9 mouse cellular contexts compared by ENCODE assay signal in the genomic region with DNA sequence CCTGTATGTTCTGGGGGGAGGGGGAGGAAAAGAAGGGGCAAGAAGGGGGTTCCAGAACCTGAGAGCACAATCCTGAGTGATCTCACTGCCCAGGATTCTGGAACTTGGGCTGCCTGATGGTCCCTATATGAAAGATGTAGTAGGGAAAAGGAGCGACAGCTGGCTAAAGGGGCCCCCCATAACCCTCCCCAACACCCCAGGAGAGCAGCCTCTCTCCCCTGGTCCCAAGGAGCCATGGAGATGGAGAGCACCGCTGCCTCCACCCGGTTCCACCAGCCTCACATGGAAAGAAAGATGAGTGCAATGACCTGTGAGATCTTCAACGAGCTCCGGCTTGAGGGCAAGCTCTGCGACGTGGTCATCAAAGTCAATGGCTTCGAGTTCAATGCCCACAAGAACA. TPM values are rescaled to one million over a fixed set of nuclear protein-coding genes. Genes with fewer than 3 reads are reported as not detected.
DNase-seq lines count a peak whose midpoint lies in the region; ATAC-seq and TF ChIP-seq lines count a peak whose summit lies in the region.
"Had no signal": no experiment of that assay in that cellular context is flagged by ENCODE, and none has a peak within 500 bp of the region (broad histone marks: within the 10 kb centered on the region; RNA-seq: fewer than 3 reads in every experiment).

A gene (minus strand): TSS at position 12 of the 400 bp plus-strand sequence.
A gene (plus strand): TSS at position 121 of the 400 bp plus-strand sequence.

- H3K4me3 ChIP-seq in heart, adult 2 months = peak within 1 kb of the TSS; percentile 67
- peak within 1 kb of the TSS; percentile 57 to 84 (median 71) for H3K4me3 ChIP-seq in CH12.LX (replicated peaks in 1 of 3; ENCODE audit: low read depth in 2 of 3, low read length in 2 of 3, poor library complexity in 1 of 3)
- peak within 1 kb of the TSS; percentile 89 for H3K4me3 ChIP-seq in forebrain, embryonic 16.5 days (replicated peaks; ENCODE audit: low read length)
- peak within 1 kb of the TSS; percentile 68 for H3K4me3 ChIP-seq in liver, embryonic 15.5 days (replicated peaks)

- peak within 1 kb of the TSS; percentile 69 for H3K27ac ChIP-seq in heart, adult 2 months
- H3K27ac ChIP-seq in CH12.LX (ENCODE audit: insufficient read depth, low read depth) = no peak within 1 kb of the TSS
- peak within 1 kb of the TSS; percentile 56; the same call in 1 of the 2 replicates for H3K27ac ChIP-seq in forebrain, embryonic 16.5 days (ENCODE audit: low read length)
- no peak within 1 kb of the TSS for H3K27ac ChIP-seq in liver, embryonic 15.5 days (replicated peaks)

- TF ChIP-seq EP300 in heart, adult 2 months (IDR thresholded peaks at IDR 0.05; ENCODE audit: insufficient read depth, low read depth, low read length) = no peak
- no peak for TF ChIP-seq EP300 in CH12.LX (IDR thresholded peaks at IDR 0.05; ENCODE audit: low read length)

- TF ChIP-seq RAD21 in CH12.LX (IDR thresholded peaks at IDR 0.05; ENCODE audit: low read depth, low read length) = no peak

- H3K27me3 ChIP-seq in heart, adult 2 months (ENCODE audit: control insufficient read depth, insufficient read depth, low read length) = no peaks in the 10 kb centered on the region
- H3K27me3 ChIP-seq in CH12.LX (replicated peaks) = no peaks in the 10 kb centered on the region
- no peaks in the 10 kb centered on the region for H3K27me3 ChIP-seq in forebrain, embryonic 16.5 days (replicated peaks; ENCODE audit: control insufficient read depth, insufficient read depth, low read length)
- no peaks in the 10 kb centered on the region; the same call in 1 of the 2 replicates for H3K27me3 ChIP-seq in liver, embryonic 15.5 days

- intact Hi-C loops in heart, adult 2 months (cut with DNase I) = loop anchor here (1.0 to 10.0 kb wide), 2 partner anchors 31 to 1743 kb away; a partner anchor contains a TSS
- intact Hi-C loops in gastrocnemius, postnatal 36 days (cut with DNase I) = no loop called here

- in situ Hi-C loops in CH12.LX (cut with MboI; ENCODE audit: low pct_ligation_motif_present, low pct_unique_long_range_greater_than_20kb, low sequenced_read_pairs) = no loop called here

- TF ChIP-seq CTCF in heart, adult 2 months (IDR thresholded peaks at IDR 0.05) = no peak
- no peak for TF ChIP-seq CTCF in CH12.LX (conservative IDR thresholded peaks at IDR 0.05 in 1 of 2, IDR thresholded peaks at IDR 0.05 in 1 of 2; ENCODE audit: low read depth in 2 of 2, low read length in 2 of 2)

- dilution Hi-C loops in CH12.LX (cut with MboI; ENCODE audit: extremely low pct_ligation_motif_present, extremely low pct_unique_long_range_greater_than_20kb, low sequenced_read_pairs) = no loop called here

- H3K36me3 ChIP-seq in heart, adult 2 months (ENCODE audit: control insufficient read depth, insufficient read depth, low read length) = no peaks in the 10 kb centered on the region
- H3K36me3 ChIP-seq in CH12.LX (replicated peaks in 1 of 2; ENCODE audit: control insufficient read depth in 1 of 2, insufficient read depth in 1 of 2, low read length in 1 of 2) = peaks cover 4 to 21% of the 10 kb centered on the region in 2 experiments
- H3K36me3 ChIP-seq in forebrain, embryonic 16.5 days (ENCODE audit: control insufficient read depth, insufficient read depth) = no peaks in the 10 kb centered on the region
- no peaks in the 10 kb centered on the region for H3K36me3 ChIP-seq in liver, embryonic 15.5 days (replicated peaks)

- H3K79me2 ChIP-seq in heart, adult 2 months (replicated peaks; ENCODE audit: control insufficient read depth, insufficient read depth, low read length) = 0 out of 2 replicates have a peak, but pooled peaks cover 2% of the 10 kb centered on the region
- H3K79me2 ChIP-seq in CH12.LX (replicated peaks; ENCODE audit: control insufficient read depth, extremely low read depth, insufficient read depth, poor library complexity, severe bottlenecking) = no peaks in the 10 kb centered on the region

- H3K4me2 ChIP-seq in CH12.LX (ENCODE audit: insufficient read depth, low read depth, poor library complexity, severe bottlenecking) = peak within 1 kb of the TSS; percentile 65
- H3K4me2 ChIP-seq in forebrain, embryonic 16.5 days (ENCODE audit: low read length) = peak within 1 kb of the TSS; percentile 78
- peak within 1 kb of the TSS; percentile 92 for H3K4me2 ChIP-seq in liver, embryonic 15.5 days

- H3K4me1 ChIP-seq in heart, adult 2 months (ENCODE audit: control insufficient read depth, insufficient read depth, low read length) = peaks cover 2% of the 10 kb centered on the region; the same call in 1 of the 2 replicates
- peaks cover 12 to 24% of the 10 kb centered on the region in 2 experiments for H3K4me1 ChIP-seq in CH12.LX (ENCODE audit: control insufficient read depth in 1 of 2, insufficient read depth in 2 of 2)
- peaks cover 17% of the 10 kb centered on the region for H3K4me1 ChIP-seq in forebrain, embryonic 16.5 days (replicated peaks; ENCODE audit: control insufficient read depth, insufficient read depth, low read length)
- peaks cover 20% of the 10 kb centered on the region for H3K4me1 ChIP-seq in liver, embryonic 15.5 days (replicated peaks)

- WGBS in heart, adult 2 months = 92% methylated on average over 8 of the region's 8 CpGs
- WGBS in forebrain, embryonic 16.5 days = 83% methylated on average over 8 of the region's 8 CpGs
- WGBS in liver, embryonic 15.5 days (ENCODE audit: insufficient replicate concordance) = 73% methylated on average over 8 of the region's 8 CpGs

- no peak for ATAC-seq in forebrain, embryonic 16.5 days
- no peak for ATAC-seq in liver, embryonic 15.5 days (ENCODE audit: insufficient read depth)

- no peaks in the 10 kb centered on the region for H3K9me3 ChIP-seq in CH12.LX (replicated peaks; ENCODE audit: low read length)
- H3K9me3 ChIP-seq in forebrain, embryonic 16.5 days (ENCODE audit: control insufficient read depth, low read length) = no peaks in the 10 kb centered on the region
- H3K9me3 ChIP-seq in liver, embryonic 15.5 days (replicated peaks) = no peaks in the 10 kb centered on the region

- no peak for DNase-seq in heart, adult 2 months
- DNase-seq in heart, postnatal 4 days = no peak
- no peak for DNase-seq in CH12.LX (ENCODE audit: extremely low read depth)
- DNase-seq in natural killer cell, adult 2 months (ENCODE audit: low spot score in 2 of 2) = no peak
- DNase-seq in gastrocnemius, postnatal 36 days = no peak
- DNase-seq in gastrocnemius, postnatal 25 days = no peak
- DNase-seq: lung, postnatal 4 days had no signal

- peak within 1 kb of the TSS; percentile 96 for H3K9ac ChIP-seq in heart, adult 2 months (ENCODE audit: low read depth, low read length)
- peak within 1 kb of the TSS; percentile 39 for H3K9ac ChIP-seq in CH12.LX (ENCODE audit: insufficient read depth, low read depth)
- peak within 1 kb of the TSS; percentile 92 for H3K9ac ChIP-seq in forebrain, embryonic 16.5 days (replicated peaks; ENCODE audit: low read depth, low read length)
- peak within 1 kb of the TSS; percentile 69 for H3K9ac ChIP-seq in liver, embryonic 15.5 days

- TF ChIP-seq POLR2A in heart, adult 2 months (IDR thresholded peaks at IDR 0.05; ENCODE audit: insufficient read depth, low read depth, low read length) = no peak
- TF ChIP-seq POLR2A in CH12.LX (IDR thresholded peaks at IDR 0.05; ENCODE audit: low read depth, low read length) = no peak

TF ChIP-seq in CH12.LX, 34 proteins besides CTCF, POLR2A, EP300 and RAD21 (continues in another document):
- TF ChIP-seq ETS1 (conservative IDR thresholded peaks at IDR 0.05; ENCODE audit: low read depth, low read length) (no peak), SIN3A (IDR thresholded peaks at IDR 0.05; ENCODE audit: low read length) (no peak), ZNF384 (IDR thresholded peaks at IDR 0.05; ENCODE audit: low read depth, low read length) (no peak), KAT2A (IDR thresholded peaks at IDR 0.05; ENCODE audit: insufficient replicate concordance, low read length) (no peak), CHD2 (IDR thresholded peaks at IDR 0.05; ENCODE audit: low read length) (no peak), IRF4 (IDR thresholded peaks at IDR 0.05; ENCODE audit: low read depth, low read length) (no peak), JUND (conservative IDR thresholded peaks at IDR 0.05; ENCODE audit: low read depth, low read length) (no peak), MAX (IDR thresholded peaks at IDR 0.05; ENCODE audit: low read length) (no peak), MYC (IDR thresholded peaks at IDR 0.05; ENCODE audit: low read depth, low read length) (no peak), E2F4 (IDR thresholded peaks at IDR 0.05; ENCODE audit: insufficient replicate concordance, low read depth, low read length) (no peak), RCOR1 (conservative IDR thresholded peaks at IDR 0.05; ENCODE audit: low read depth, low read length) (no peak), HCFC1 (IDR thresholded peaks at IDR 0.05; ENCODE audit: low read depth, low read length) (no peak), TBP (conservative IDR thresholded peaks at IDR 0.05; ENCODE audit: low read depth, low read length) (no peak), CHD1 (IDR thresholded peaks at IDR 0.05; ENCODE audit: low read depth, low read length) (no peak), GABPA (IDR thresholded peaks at IDR 0.05; ENCODE audit: insufficient replicate concordance, low read depth, low read length) (no peak), UBTF (IDR thresholded peaks at IDR 0.05; ENCODE audit: low read depth, low read length) (no peak)

RNA-seq across cellular contexts. Expression of the first gene that starts in this region (rescaled TPM):
- total RNA-seq in heart, adult 2 months (2021) = 10 to 100 TPM; 23.5 to 24.1 TPM
- 44.0 and 63.3 TPM in 2 replicates for polyA plus RNA-seq in heart, adult 2 months (2012; rRNA removed)
- total RNA-seq in heart, postnatal 4 days (2021) = 10 to 100 TPM; 52.3 to 55.3 TPM
- 54.4 and 60.3 TPM in 2 replicates for total RNA-seq in CH12.LX (2012; rRNA removed)
- 50.1 and 54.2 TPM in 2 replicates for total RNA-seq in CH12.LX (2014; rRNA removed)
- 63.5 and 68.2 TPM in 2 replicates for polyA plus RNA-seq in CH12.LX (2012; ENCODE audit: insufficient read length, low read depth)
- 104 and 120 TPM in 2 replicates for polyA plus RNA-seq in forebrain, embryonic 16.5 days (2015; fragmentation: Nextera tagmentation; extraction: Ambion mirVana)
- 16.5 and 17.7 TPM in 2 replicates for polyA plus RNA-seq in liver, embryonic 15.5 days (2015; fragmentation: Nextera tagmentation; extraction: Ambion mirVana)
- 1 to 10 TPM; 7.5 to 8.1 TPM for total RNA-seq in gastrocnemius, postnatal 36 days (2021)
- 1 to 10 TPM; 8.2 to 8.5 TPM for total RNA-seq in gastrocnemius, postnatal 25 days (2021)

RNA-seq across cellular contexts. Expression of the second gene that starts in this region (rescaled TPM):
- total RNA-seq in heart, adult 2 months (2021) = 1 to 10 TPM in 1 of 2 experiments, under 1 TPM in 1; 0.50 to 1.0 TPM
- polyA plus RNA-seq in heart, adult 2 months (2012; rRNA removed) = 0.86 and 1.8 TPM in 2 replicates
- under 1 TPM; 0.43 to 0.59 TPM for total RNA-seq in heart, postnatal 4 days (2021)
- total RNA-seq in CH12.LX (2012; rRNA removed) (0.67 and 1.1 TPM in 2 replicates), CH12.LX (2014; rRNA removed) (0.48 and 0.54 TPM in 2 replicates)
- polyA plus RNA-seq in CH12.LX (2012; ENCODE audit: insufficient read length, low read depth) = 0.30 and 0.56 TPM in 2 replicates
- 0.62 and 0.80 TPM in 2 replicates for polyA plus RNA-seq in forebrain, embryonic 16.5 days (2015; fragmentation: Nextera tagmentation; extraction: Ambion mirVana)
- polyA plus RNA-seq in liver, embryonic 15.5 days (2015; fragmentation: Nextera tagmentation; extraction: Ambion mirVana) = 0.06 and 0.14 TPM in 2 replicates
- total RNA-seq in gastrocnemius, postnatal 36 days (2021) = under 1 TPM; 0.22 to 0.26 TPM
- total RNA-seq in gastrocnemius, postnatal 25 days (2021) = under 1 TPM; 0.43 to 0.49 TPM

Comparison
In these comparisons a context has a peak if more than half of its experiments do, and no peak if none do; other contexts are left out.
1. H3K27ac ChIP-seq: peak in heart, adult 2 months (single experiment) and forebrain, embryonic 16.5 days (single experiment); none in CH12.LX (single experiment) and liver, embryonic 15.5 days (single experiment).
2. H3K9ac ChIP-seq: peak in every context shown above with its lines; median percentile 96 in heart, adult 2 months; 92 in forebrain, embryonic 16.5 days; 69 in liver, embryonic 15.5 days; 39 in CH12.LX.
3. Peak in every context shown above with its lines, with median percentiles within 50 percentile points of each other: H3K4me3 ChIP-seq and H3K4me2 ChIP-seq.